Mouse (Mus musculus) midbrain, embryonic 13.5 days (tissue): ENCODE results near the gene Cald1. TPM values are rescaled to one million over a fixed set of nuclear protein-coding genes. Genes with fewer than 3 reads are reported as not detected.

Source experiments
- ATAC-seq: fragments of 200-750 bp; cut with Nextera tagmentation; 2 replicates; pipeline ENCODE4 v1.8.0; 2017; ENCODE audit warnings: mild to moderate bottlenecking, moderate TSS enrichment, moderate library complexity
- H3K27ac ChIP-seq: fragments of 300-500 bp; sonication (generic); 2 replicates; pipeline ENCODE4 v1.5.1; 2015; ENCODE audit warnings: inconsistent platforms, mild to moderate bottlenecking, moderate library complexity
- H3K27me3 ChIP-seq: fragments of 300-500 bp; sonication (generic); 2 replicates; pipeline ENCODE4 v1.6.1; 2015; ENCODE audit warnings: mild to moderate bottlenecking, inconsistent platforms
- H3K36me3 ChIP-seq: fragments of 300-500 bp; sonication (generic); 2 replicates; pipeline ENCODE4 v1.6.1; 2015; ENCODE audit warnings: mild to moderate bottlenecking, inconsistent platforms
- H3K4me1 ChIP-seq: fragments of 300-500 bp; sonication (generic); replicated peaks from 2 replicates; pipeline ENCODE4 v1.6.1; 2015; ENCODE audit warnings: inconsistent platforms
- H3K4me2 ChIP-seq: fragments of 300-500 bp; sonication (generic); replicated peaks from 2 replicates; pipeline ENCODE4 v1.6.1; 2015; ENCODE audit warnings: moderate library complexity, mild to moderate bottlenecking, inconsistent platforms
- H3K4me3 ChIP-seq: fragments of 300-500 bp; sonication (generic); replicated peaks from 2 replicates; pipeline ENCODE4 v1.5.1; 2015; ENCODE audit warnings: mild to moderate bottlenecking, inconsistent platforms
- H3K9ac ChIP-seq: fragments of 300-500 bp; sonication (generic); replicated peaks from 2 replicates; pipeline ENCODE4 v1.6.1; 2015; ENCODE audit warnings: mild to moderate bottlenecking, inconsistent platforms
- H3K9me3 ChIP-seq: fragments of 300-500 bp; sonication (generic); 2 replicates; pipeline ENCODE4 v1.6.1; 2016; ENCODE audit warnings: mild to moderate bottlenecking, inconsistent platforms
- WGBS: fragments of 180-500 bp; shearing (Covaris S2); methylation state at CpG from one replicate; pipeline ENCODE4 v1.1.7; 2015; 5-methylcytosine and 5-hydroxymethylcytosine counted together
- polyA plus RNA-seq: library from polyadenylated mRNA; unstranded; fragments of >200 nt; fragmentation: Nextera tagmentation; extraction: Ambion mirVana; gene quantifications from 2 replicates; pipeline ENCODE4 v1.2.1, GENCODE M21; 2015

The Cald1 gene
- polyA plus RNA-seq, 1 experiment from 2014 or later: 83.7 TPM

DNA sequence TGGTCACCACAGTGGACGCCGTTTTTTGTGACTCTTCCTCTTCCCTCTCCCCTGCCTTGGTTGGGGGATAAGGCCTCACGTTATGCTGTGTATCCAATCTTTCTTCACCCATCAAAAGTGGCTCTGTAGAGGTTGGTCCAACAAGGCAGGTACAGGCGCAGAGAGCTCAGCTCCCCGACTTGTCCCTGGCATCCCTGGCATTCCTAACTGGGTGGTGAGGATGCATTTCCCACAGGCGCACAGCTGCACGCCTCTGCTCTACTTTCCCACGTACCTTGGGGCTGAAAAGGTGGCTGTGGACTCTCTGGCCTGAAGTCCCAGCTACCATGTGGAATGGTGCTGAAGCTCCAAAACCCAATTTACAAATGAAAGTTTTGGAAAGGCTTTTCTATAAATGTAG is 115.5 kb downstream of the Cald1 start:
- H3K27me3 ChIP-seq: no peaks in the 10 kb centered on the region
- no peak overlapping the region for H3K4me3 ChIP-seq
- ATAC-seq: no peak
- H3K27ac ChIP-seq: no peak overlapping the region
- H3K36me3 ChIP-seq: no peaks in the 10 kb centered on the region
- H3K4me2 ChIP-seq: no peak overlapping the region
- no peaks in the 10 kb centered on the region for H3K9me3 ChIP-seq
- no peak overlapping the region for H3K9ac ChIP-seq
- WGBS: 90% methylated on average over 8 of the region's 8 CpGs
- peaks cover 26% of the 10 kb centered on the region for H3K4me1 ChIP-seq

DNA sequence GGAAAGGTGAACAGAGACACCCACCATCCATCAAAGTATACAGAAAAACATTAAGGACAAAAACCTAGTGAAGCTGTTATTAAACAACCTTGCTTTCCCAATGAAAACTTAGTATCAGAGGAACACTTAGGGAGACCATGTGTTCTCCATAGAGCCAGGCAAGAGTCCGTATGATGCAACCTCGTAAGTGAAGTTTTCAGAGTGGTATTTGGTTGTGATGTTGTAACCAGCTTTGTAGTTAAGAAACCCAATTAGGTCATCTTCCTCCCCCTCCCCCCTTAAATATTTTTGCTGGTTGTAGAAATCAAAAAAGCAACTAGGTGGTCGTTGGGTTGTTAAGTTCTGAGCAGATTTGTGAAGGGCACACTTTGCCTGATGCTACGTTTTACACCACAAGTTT is 116.3 kb downstream of the Cald1 start:
- H3K36me3 ChIP-seq: no peaks in the 10 kb centered on the region
- H3K4me3 ChIP-seq: no peak overlapping the region
- H3K27ac ChIP-seq: no peak overlapping the region
- no peaks in the 10 kb centered on the region for H3K9me3 ChIP-seq
- peaks cover 24% of the 10 kb centered on the region for H3K4me1 ChIP-seq
- H3K4me2 ChIP-seq: no peak overlapping the region
- WGBS: 92% methylated on average over 4 of the region's 4 CpGs
- ATAC-seq: no peak
- no peaks in the 10 kb centered on the region for H3K27me3 ChIP-seq
- no peak overlapping the region for H3K9ac ChIP-seq

DNA sequence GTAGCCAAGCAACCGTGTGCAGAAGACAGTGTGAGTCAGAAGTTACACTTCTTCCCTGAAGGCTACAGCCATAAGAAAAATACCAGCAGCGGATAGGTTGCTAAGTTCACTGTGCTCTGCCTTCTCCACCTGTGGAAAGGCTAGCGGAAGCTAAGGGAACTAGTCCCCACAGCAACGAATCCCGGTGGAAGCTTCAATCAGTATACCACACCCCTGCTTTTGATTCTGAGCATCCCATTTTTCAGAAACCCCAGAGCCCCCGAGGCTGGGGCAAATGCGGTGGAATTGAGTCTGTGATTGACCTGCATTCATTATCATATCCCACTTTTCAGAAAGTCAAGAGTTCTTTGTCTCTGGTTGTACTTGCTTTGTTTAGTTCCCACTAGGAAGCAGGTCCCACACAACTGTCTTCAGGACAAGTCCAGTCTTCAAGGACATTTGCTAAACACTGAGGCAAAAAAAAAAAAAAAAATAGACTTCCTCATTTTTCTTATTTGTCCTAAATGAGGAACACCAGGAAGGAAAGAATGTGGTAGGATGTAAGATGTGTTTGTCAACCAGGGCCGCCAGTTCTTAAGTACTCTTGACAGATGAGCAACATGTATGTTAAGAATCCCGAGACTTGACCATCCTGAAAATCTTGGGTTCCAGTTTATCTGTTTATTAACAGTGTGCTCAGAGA is 118.0 kb downstream of the Cald1 start:
- 93% methylated on average over 9 of the region's 9 CpGs for WGBS

GRCm38 (mm10) chr6:34716888-34717635 is 118.8 kb downstream of the Cald1 start:
- Histone ChIP-seq H3K4me2 (no peak overlapping the region), H3K27me3 (no peaks in the 10 kb centered on the region), H3K4me1 (peaks cover 3% of the 10 kb centered on the region; the same call in 1 of the 2 replicates), H3K4me3 (no peak overlapping the region), H3K27ac (no peak overlapping the region), H3K9me3 (no peaks in the 10 kb centered on the region), H3K9ac (no peak overlapping the region), H3K36me3 (no peaks in the 10 kb centered on the region)
- 27% methylated on average over 3 of the region's 3 CpGs for WGBS
- ATAC-seq: no peak

More for the DNA sequence above, 118.0 kb downstream of the Cald1 start:
- no peak for ATAC-seq
- Histone ChIP-seq H3K4me2 (no peak overlapping the region), H3K9me3 (no peaks in the 10 kb centered on the region), H3K4me3 (no peak overlapping the region), H3K9ac (no peak overlapping the region), H3K36me3 (no peaks in the 10 kb centered on the region), H3K4me1 (peaks cover 8% of the 10 kb centered on the region; the same call in 1 of the 2 replicates), H3K27ac (no peak overlapping the region), H3K27me3 (no peaks in the 10 kb centered on the region)

GRCm38 (mm10) chr6:34717651-34718050 is 119.4 kb downstream of the Cald1 start:
- no peaks in the 10 kb centered on the region for H3K9me3 ChIP-seq
- H3K9ac ChIP-seq: no peak overlapping the region
- 79% methylated on average over 4 of the region's 4 CpGs for WGBS
- H3K36me3 ChIP-seq: no peaks in the 10 kb centered on the region
- no peaks in the 10 kb centered on the region for H3K27me3 ChIP-seq
- H3K4me2 ChIP-seq: no peak overlapping the region
- no peak overlapping the region for H3K27ac ChIP-seq
- ATAC-seq: no peak
- H3K4me3 ChIP-seq: no peak overlapping the region
- H3K4me1 ChIP-seq: peaks cover 2% of the 10 kb centered on the region; the same call in 1 of the 2 replicates

DNA sequence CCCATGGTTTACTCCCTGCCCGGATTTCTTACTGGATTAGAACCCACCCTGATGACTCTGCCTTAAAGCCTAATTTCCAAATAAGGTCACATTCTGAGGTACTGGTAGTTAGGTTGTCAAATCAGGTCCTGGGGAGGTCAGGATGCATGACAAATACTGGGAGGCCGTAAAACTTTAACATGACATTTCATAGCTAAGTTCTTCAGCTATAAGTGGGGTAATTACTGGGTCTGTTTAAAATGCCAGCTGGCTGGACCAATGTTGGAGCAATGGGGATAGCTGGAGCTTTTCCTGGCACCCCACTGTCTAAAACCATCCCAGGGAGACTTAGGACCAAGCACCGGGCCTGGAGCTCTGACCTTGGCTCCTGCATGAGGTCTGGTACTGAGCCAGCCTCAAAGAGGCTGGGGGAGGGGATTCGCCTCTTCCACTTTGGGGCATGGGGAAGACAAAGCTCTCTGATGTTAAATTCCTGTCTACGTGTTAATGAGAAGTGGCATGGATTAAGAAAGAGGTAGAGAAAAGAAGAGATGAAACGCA is 120.9 kb downstream of the Cald1 start:
- Histone ChIP-seq H3K4me2 (no peak overlapping the region), H3K9me3 (no peaks in the 10 kb centered on the region), H3K4me1 (no peaks in the 10 kb centered on the region; the same call in 1 of the 2 replicates), H3K9ac (no peak overlapping the region), H3K4me3 (no peak overlapping the region), H3K36me3 (no peaks in the 10 kb centered on the region), H3K27ac (no peak overlapping the region), H3K27me3 (no peaks in the 10 kb centered on the region)
- no peak for ATAC-seq
- 57% methylated on average over 6 of the region's 6 CpGs for WGBS

DNA sequence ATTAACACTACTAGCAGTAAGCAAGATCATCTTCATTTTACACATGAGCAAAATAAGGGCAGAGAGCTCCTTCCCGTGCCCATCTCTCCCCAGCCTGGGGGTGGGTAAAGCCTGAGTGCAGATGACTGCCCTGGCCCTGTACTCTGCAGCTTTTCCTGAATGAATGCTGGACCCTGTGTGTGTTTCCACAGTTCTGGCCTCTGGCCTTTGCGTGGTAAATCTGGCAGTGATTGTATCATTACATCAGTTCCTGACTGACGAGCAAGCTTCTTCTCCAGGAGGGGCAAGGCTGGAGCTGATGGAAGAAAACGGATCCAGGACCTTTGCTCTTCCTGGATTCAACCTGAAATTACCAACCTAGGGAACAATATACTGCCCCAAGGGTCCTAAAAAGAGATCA is 122.1 kb downstream of the Cald1 start:
- H3K4me2 ChIP-seq: no peak overlapping the region
- H3K27ac ChIP-seq: no peak overlapping the region
- no peaks in the 10 kb centered on the region for H3K36me3 ChIP-seq
- 90% methylated on average over 4 of the region's 4 CpGs for WGBS
- no peaks in the 10 kb centered on the region; the same call in 1 of the 2 replicates for H3K4me1 ChIP-seq
- no peaks in the 10 kb centered on the region for H3K27me3 ChIP-seq
- H3K4me3 ChIP-seq: no peak overlapping the region
- no peaks in the 10 kb centered on the region for H3K9me3 ChIP-seq
- ATAC-seq: no peak
- H3K9ac ChIP-seq: no peak overlapping the region

- no peaks in the 10 kb centered on the region for H3K27me3 ChIP-seq
- H3K4me1 ChIP-seq: no peaks in the 10 kb centered on the region; the same call in 1 of the 2 replicates
- no peaks in the 10 kb centered on the region for H3K9me3 ChIP-seq
- no peak overlapping the region for H3K27ac ChIP-seq
- no peak overlapping the region for H3K9ac ChIP-seq
- 89% methylated on average over 6 of the region's 6 CpGs for WGBS
- H3K4me2 ChIP-seq: no peak overlapping the region
- H3K4me3 ChIP-seq: no peak overlapping the region
- no peaks in the 10 kb centered on the region for H3K36me3 ChIP-seq
- no peak for ATAC-seq
Measured at GRCm38 (mm10) chr6:34721740-34722139, 123.4 kb downstream of the Cald1 start.

DNA sequence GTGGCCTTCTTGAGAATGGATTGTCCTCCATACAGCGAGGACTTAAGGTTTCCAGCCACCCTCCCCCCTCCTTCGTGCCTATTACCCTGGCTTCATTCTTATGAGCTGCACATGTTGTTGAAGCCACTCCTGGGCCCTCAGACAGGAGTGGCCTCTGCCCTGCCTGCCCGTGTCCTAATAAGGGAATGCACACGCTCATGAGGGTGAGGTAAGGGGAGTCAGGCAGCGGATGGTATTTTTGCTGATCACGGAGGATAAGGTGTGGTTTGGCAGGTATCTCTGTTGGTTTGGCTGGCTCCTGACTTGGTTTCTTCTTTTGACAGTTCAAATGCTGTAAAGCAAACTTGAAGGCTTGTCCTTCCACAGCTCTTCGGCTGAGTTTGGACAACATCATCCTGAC is 124.4 kb downstream of the Cald1 start:
- Histone ChIP-seq H3K27ac (no peak overlapping the region), H3K4me3 (no peak overlapping the region), H3K27me3 (no peaks in the 10 kb centered on the region), H3K9ac (no peak overlapping the region), H3K9me3 (no peaks in the 10 kb centered on the region), H3K4me2 (no peak overlapping the region), H3K4me1 (no peaks in the 10 kb centered on the region; the same call in 1 of the 2 replicates), H3K36me3 (no peaks in the 10 kb centered on the region)
- WGBS: 84% methylated on average over 7 of the region's 7 CpGs
- ATAC-seq: no peak

GRCm38 (mm10) chr6:34723250-34723904 is 125.1 kb downstream of the Cald1 start:
- H3K27ac ChIP-seq: no peak overlapping the region
- H3K9ac ChIP-seq: no peak overlapping the region
- H3K4me3 ChIP-seq: no peak overlapping the region
- 90% methylated on average over 10 of the region's 10 CpGs for WGBS
- H3K4me2 ChIP-seq: no peak overlapping the region
- no peaks in the 10 kb centered on the region for H3K9me3 ChIP-seq
- H3K36me3 ChIP-seq: no peaks in the 10 kb centered on the region
- no peaks in the 10 kb centered on the region for H3K27me3 ChIP-seq
- ATAC-seq: no peak
- H3K4me1 ChIP-seq: no peaks in the 10 kb centered on the region; the same call in 1 of the 2 replicates

GRCm38 (mm10) chr6:34725660-34726059 is 127.4 kb downstream of the Cald1 start:
- Histone ChIP-seq H3K36me3 (no peaks in the 10 kb centered on the region), H3K4me2 (no peak overlapping the region), H3K9me3 (no peaks in the 10 kb centered on the region), H3K27me3 (no peaks in the 10 kb centered on the region), H3K4me1 (no peaks in the 10 kb centered on the region; the same call in 1 of the 2 replicates), H3K27ac (no peak overlapping the region), H3K9ac (no peak overlapping the region), H3K4me3 (no peak overlapping the region)
- WGBS: 69% methylated on average over 1 of the region's 1 CpGs
- ATAC-seq: no peak

DNA sequence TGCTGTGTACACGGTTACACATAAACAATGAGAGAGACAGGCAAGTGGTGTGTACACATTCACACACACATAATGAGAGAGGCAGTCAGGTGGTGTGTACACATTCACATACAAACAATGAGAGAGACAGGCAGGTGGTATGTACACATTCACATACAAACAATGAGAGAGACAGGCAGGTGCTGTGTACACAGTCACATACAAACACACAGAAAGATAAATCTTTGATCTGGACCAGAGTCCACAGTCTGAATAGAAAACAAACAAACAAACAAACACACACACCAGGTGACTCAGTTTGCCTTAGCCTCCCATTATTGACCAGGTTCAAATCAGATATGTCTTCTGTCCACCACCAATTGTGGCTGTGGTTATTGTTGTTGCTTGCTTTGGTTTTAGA is 127.8 kb downstream of the Cald1 start:
- no peak for ATAC-seq
- no peak overlapping the region for H3K27ac ChIP-seq
- 81% methylated on average over 1 of the region's 1 CpGs for WGBS
- H3K4me2 ChIP-seq: no peak overlapping the region
- H3K36me3 ChIP-seq: no peaks in the 10 kb centered on the region
- H3K4me3 ChIP-seq: no peak overlapping the region
- H3K4me1 ChIP-seq: no peaks in the 10 kb centered on the region; the same call in 1 of the 2 replicates
- no peak overlapping the region for H3K9ac ChIP-seq
- no peaks in the 10 kb centered on the region for H3K9me3 ChIP-seq
- H3K27me3 ChIP-seq: no peaks in the 10 kb centered on the region
